Mouse (Mus musculus) olfactory bulb, adult 2 months (tissue): ENCODE data around the gene Rmdn2. TPM values are rescaled to one million over a fixed set of nuclear protein-coding genes. Genes with fewer than 3 reads are reported as not detected.

Source experiments
- H3K27ac ChIP-seq: fragments of 200-500 bp; 2 replicates; pipeline ENCODE4 v1.5.1; 2012; ENCODE audit warnings: low read depth, low read length; ENCODE audit not compliant: insufficient read depth
- H3K4me1 ChIP-seq: fragments of 200-500 bp; 2 replicates; pipeline ENCODE4 v1.6.1; 2012; ENCODE audit warnings: low read length; ENCODE audit not compliant: control insufficient read depth, insufficient read depth
- H3K4me3 ChIP-seq: fragments of 200-500 bp; 2 replicates; pipeline ENCODE4 v1.5.1; 2012; ENCODE audit warnings: mild to moderate bottlenecking, low read depth, low read length, moderate library complexity; ENCODE audit not compliant: insufficient read depth
- CTCF ChIP-seq: fragments of 200-500 bp; IDR thresholded peaks from 2 replicates; pipeline ENCODE4 v1.5.1; 2012; ENCODE audit warnings: low read depth, mild to moderate bottlenecking, low read length, moderate library complexity; ENCODE audit not compliant: insufficient read depth
- POLR2A ChIP-seq: fragments of 200-500 bp; IDR thresholded peaks from 2 replicates; pipeline ENCODE4 v1.6.1; 2012; ENCODE audit warnings: mild to moderate bottlenecking, low read depth, low read length, moderate library complexity; ENCODE audit not compliant: insufficient read depth
- WGBS: fragments of 180-500 bp; shearing (Covaris S2); methylation state at CpG from one replicate; pipeline ENCODE4 v1.1.7; 2018; 5-methylcytosine and 5-hydroxymethylcytosine counted together
- polyA plus RNA-seq: library from polyadenylated mRNA; stranded (reverse); fragments of >200 nt; gene quantifications from 2 replicates; pipeline ENCODE4 v1.2.4, GENCODE M21; 2012; ENCODE audit warnings: low replicate concordance; ENCODE audit not compliant: missing spikeins, insufficient read depth, insufficient read length

Gene Rmdn2
- polyA plus RNA-seq, 1 experiment = not detected

DNA sequence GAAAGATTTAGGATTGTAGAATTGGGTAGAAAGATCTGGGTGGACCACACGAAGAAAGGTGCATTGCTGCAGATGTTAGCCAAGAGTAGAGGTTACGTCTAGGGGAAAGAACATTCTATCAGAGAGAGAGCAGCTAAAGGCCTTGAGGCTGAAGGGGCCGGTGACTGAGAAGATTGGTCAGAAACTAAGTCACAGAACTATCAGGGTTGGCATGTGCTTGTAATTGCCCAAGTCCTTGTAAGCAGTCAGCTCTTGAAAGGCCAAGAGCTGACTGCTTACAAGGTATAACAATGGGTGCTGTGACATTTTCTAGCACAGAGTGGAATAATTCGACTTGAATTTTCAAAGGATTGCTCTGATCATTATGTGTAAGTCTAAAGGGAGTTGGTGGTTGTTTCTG lies 38.2 kb downstream of the Rmdn2 start:
- TF ChIP-seq POLR2A (no peak), CTCF (no peak)
- Histone ChIP-seq H3K27ac (no peak overlapping the region), H3K4me3 (no peak overlapping the region), H3K4me1 (no peaks in the 10 kb centered on the region)
- 83% methylated on average over 4 of the region's 4 CpGs for WGBS

DNA sequence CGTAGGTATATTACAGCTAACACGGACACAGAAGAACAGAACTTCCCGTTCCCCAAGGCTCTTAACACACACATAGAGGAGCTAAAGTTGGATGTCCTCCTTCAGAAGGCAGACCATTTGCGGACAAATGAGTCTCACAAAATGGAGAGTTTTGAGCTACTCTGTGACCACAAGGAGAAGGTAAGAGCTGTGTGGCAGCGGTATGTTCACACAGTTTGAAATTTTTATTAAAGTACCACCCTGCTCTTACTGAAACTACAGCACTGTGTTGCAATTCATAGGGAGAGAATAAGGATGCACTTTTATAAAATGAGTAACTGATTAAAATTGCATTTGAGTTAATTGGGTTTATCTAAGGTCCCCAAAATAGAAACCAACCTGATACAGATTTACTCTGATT lies 38.6 kb downstream of the Rmdn2 start:
- H3K4me3 ChIP-seq = no peak overlapping the region
- H3K4me1 ChIP-seq = no peaks in the 10 kb centered on the region
- 92% methylated on average over 5 of the region's 5 CpGs for WGBS
- TF ChIP-seq CTCF (no peak), POLR2A (no peak)
- H3K27ac ChIP-seq = no peak overlapping the region

DNA sequence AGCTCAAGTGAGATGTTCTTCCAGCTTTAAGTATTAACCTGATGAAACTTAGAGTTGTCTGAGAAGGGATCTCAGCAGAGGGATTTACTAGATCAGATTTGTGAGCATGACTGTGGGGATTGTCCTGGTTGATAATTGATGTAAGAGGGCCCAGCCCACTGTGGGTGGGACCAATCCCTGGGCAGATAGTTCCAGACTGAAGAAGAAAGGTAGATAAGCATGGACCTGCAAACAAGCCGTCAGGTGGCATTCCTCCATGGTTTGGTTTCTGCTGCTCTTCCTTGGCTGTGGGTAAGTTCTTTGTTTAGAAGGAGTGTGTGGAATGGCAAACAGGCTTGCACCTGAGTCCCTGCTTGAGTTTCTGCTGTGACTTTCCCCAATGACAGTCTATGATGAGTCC lies 41.5 kb downstream of the Rmdn2 start:
- Histone ChIP-seq H3K4me1 (no peaks in the 10 kb centered on the region), H3K4me3 (no peak overlapping the region), H3K27ac (no peak overlapping the region)
- TF ChIP-seq CTCF = no peak
- TF ChIP-seq POLR2A = no peak
- 94% methylated on average over 1 of the region's 1 CpGs for WGBS

DNA sequence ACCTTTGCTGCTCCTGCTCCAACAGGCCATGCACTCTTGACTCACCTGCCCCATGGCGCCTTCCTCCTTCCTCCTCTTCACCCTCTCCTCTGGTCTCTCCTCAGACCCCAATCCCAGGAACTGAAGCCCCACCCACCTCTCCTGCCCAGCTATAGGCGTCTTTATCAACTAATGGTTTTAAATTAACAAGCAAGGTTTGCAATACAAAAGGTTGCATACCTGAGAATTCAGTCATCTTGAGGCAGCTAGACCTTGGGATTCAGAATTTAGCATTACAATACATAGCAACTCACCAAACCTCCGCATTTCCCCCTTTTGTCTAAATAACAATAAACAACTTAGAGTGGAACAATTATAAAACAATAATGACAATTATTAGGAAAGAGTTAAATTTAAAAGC lies 42.5 kb downstream of the Rmdn2 start:
- Histone ChIP-seq H3K27ac (no peak overlapping the region), H3K4me3 (no peak overlapping the region), H3K4me1 (no peaks in the 10 kb centered on the region)
- WGBS = 86% methylated on average over 3 of the region's 3 CpGs
- TF ChIP-seq POLR2A (no peak), CTCF (no peak)

DNA sequence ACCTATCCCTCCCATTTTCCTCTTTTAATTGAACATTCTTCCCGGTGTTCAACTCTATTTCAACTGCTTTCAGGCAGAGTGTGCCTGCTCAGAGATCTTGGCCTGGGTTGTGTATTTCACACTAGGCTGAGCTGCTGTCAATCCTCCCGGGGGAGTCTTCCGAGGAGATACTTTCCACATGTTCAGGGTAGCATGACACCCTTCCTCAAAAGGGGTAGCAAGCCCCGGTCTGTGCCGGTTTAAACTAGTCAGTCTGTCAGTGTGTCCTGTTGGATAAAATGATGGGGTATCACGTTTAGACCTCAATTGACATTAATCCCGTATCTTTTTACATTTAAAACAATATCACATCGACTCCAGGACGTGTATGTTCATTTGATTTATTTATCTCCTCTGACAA lies 46.1 kb downstream of the Rmdn2 start:
- WGBS = 66% methylated on average over 9 of the region's 9 CpGs

DNA sequence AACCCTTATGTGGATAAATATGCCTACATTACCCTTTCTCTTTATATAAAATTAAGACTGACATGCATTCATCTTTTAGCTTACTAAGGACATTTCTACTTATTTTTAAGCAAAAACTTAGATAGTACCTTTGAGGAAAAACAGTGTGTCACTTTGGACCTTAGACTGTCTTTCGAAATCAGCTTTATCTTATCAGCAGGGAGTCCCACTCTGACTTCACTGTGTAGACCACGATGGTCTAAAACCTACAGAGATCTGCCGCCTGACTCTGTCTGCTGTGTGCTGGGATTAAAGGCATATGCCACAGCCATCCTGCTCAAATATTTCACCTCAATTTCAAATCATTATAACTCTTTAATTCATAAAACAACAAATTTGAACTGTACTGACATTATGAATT lies 46.8 kb downstream of the Rmdn2 start:
- Histone ChIP-seq H3K27ac (no peak overlapping the region), H3K4me1 (peaks cover 4% of the 10 kb centered on the region; the same call in 1 of the 2 replicates), H3K4me3 (no peak overlapping the region)
- no peak for TF ChIP-seq CTCF
- 79% methylated on average over 3 of the region's 3 CpGs for WGBS

More for the DNA sequence above, 46.1 kb downstream of the Rmdn2 start:
- H3K4me1 ChIP-seq = peaks cover 3% of the 10 kb centered on the region; the same call in 1 of the 2 replicates
- H3K4me3 ChIP-seq = no peak overlapping the region
- no peak overlapping the region for H3K27ac ChIP-seq
- TF ChIP-seq CTCF (no peak), POLR2A (no peak)

DNA sequence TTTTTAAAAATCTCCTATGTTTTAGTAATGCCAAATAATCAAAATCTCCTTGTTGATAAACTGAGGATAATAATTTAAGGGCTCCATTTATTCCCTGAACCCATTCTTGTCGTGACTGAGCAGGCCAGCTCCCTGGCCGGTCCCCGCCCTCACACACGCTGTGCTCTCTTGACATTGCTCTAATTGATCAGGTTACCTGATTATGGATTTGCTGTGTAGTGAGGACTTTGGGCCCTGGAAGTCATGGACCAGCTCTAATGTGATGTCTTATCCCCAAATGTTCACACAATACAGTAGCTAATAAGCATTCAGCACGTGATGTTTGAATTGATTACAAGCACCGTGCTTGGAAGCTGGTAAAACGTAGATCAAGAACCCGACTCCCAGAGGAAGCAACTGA lies 47.2 kb downstream of the Rmdn2 start:
- TF ChIP-seq POLR2A (no peak), CTCF (no peak)
- H3K27ac ChIP-seq = no peak overlapping the region
- no peak overlapping the region for H3K4me3 ChIP-seq
- 82% methylated on average over 8 of the region's 8 CpGs for WGBS
- peaks cover 4% of the 10 kb centered on the region; the same call in 1 of the 2 replicates for H3K4me1 ChIP-seq

DNA sequence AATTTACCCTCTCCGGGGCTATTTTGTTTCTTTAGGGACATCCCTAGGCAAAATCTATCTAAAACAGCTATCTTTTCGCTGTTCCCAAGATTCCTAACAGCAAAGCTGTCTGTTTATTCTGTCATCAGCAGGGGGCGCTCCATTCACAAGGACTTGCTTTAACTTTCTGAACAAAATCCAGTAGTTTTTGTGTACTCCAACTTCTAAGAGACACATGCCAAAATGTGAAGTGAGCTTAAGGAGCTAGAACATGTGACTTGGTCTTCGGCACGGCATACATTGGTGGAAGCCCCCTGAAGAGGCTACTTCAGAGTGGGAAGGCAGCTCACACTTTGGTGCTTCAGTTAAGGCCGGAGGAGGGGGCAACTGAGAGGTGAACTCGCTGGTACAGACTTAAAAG lies 49.7 kb downstream of the Rmdn2 start:
- H3K4me1 ChIP-seq = peaks cover 4% of the 10 kb centered on the region; the same call in 1 of the 2 replicates
- H3K4me3 ChIP-seq = no peak overlapping the region
- H3K27ac ChIP-seq = no peak overlapping the region
- 27% methylated on average over 7 of the region's 7 CpGs for WGBS
- no peak for TF ChIP-seq CTCF
- TF ChIP-seq POLR2A = no peak

DNA sequence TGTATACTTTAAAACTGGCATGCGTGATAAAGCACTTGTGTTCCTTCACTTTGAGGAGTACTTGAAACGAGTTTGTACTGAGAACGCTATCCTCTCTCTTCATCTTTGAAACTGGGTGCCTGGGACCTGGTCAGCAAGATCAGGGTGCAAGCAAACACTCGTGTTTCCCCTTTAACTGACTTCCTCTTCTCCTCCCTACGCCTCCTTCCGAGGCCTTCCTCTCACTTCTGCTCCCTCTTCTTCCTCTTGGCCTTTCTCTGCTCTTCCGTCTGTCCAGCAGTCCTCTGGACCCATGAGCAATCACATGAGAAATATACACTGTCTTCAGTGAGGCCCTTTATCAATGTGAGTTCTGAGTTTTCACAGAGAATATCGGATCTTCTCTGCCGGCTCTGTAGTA lies 50.2 kb downstream of the Rmdn2 start:
- Histone ChIP-seq H3K27ac (no peak overlapping the region), H3K4me1 (peaks cover 4% of the 10 kb centered on the region; the same call in 1 of the 2 replicates), H3K4me3 (no peak overlapping the region)
- TF ChIP-seq POLR2A = no peak
- TF ChIP-seq CTCF = no peak
- WGBS = 89% methylated on average over 9 of the region's 9 CpGs

DNA sequence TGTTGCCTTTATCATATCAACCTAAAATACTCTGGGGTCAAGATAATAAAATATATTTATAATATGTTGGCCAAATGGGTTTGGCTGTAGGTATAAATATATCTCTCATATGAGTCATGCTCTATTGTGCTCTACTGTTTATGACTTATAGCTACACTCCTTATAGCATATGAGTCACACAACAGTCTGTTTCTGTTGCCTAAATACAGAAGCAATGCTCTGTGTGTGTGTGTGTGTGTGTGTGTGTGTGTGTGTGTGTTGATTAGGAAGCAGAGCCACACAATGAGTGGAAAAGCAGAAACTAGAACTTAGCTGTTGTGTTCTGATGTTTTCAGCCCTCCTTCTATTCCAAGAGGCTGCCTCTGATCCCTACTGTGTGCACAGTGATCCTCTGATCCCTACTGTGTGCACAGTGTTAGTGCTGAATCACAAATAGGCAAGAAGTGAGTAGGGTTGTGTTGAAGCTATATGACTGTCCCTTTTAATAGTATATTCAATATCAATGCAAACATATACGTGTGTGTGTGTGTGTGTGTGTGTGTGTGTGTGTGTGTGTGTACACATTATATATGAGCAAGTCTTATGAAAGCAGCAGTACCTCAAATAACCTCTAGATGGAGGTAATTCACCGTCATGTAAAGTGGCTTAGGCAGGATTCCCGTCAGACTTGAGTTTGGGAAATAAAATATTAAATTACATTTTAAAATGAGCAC lies 51.9 kb downstream of the Rmdn2 start:
- 17% methylated on average over 3 of the region's 3 CpGs for WGBS
- Histone ChIP-seq H3K4me1 (peaks cover 4% of the 10 kb centered on the region; the same call in 1 of the 2 replicates), H3K27ac (peak overlapping the region; percentile 54; the same call in 1 of the 2 replicates), H3K4me3 (no peak overlapping the region)
- TF ChIP-seq CTCF = no peak
- TF ChIP-seq POLR2A = no peak
